Mouse (Mus musculus): ENCODE data around the gene Pbx4. TPM values are rescaled to one million over a fixed set of nuclear protein-coding genes. Genes with fewer than 3 reads are reported as not detected.

Pbx4 gene
- polyA plus RNA-seq, 1 experiment from 2014 or later = 41.6 TPM

GRCm38 (mm10) chr8:69799946-69800345, 32.3 kb upstream of the Pbx4 start:
- no peak for ATAC-seq (ENCODE audit: low FRiP score, low read depth)
- Histone ChIP-seq H3K4me3 (no peak overlapping the region), H3K36me3 (peaks cover 96% of the 10 kb centered on the region), H3K9ac (no peak overlapping the region), H3K27me3 (replicated peaks) (no peaks in the 10 kb centered on the region), H3K9me3 (no peaks in the 10 kb centered on the region), H3K4me2 (replicated peaks) (no peak overlapping the region), H3K4me1 (no peaks in the 10 kb centered on the region), H3K27ac (no peak overlapping the region)
- WGBS = 96% methylated on average over 5 of the region's 5 CpGs

GRCm38 (mm10) chr8:69801796-69802195, 30.5 kb upstream of the Pbx4 start:
- Histone ChIP-seq H3K4me2 (replicated peaks) (no peak overlapping the region), H3K9me3 (no peaks in the 10 kb centered on the region), H3K27ac (no peak overlapping the region), H3K4me3 (no peak overlapping the region), H3K9ac (no peak overlapping the region), H3K4me1 (no peaks in the 10 kb centered on the region), H3K27me3 (replicated peaks) (no peaks in the 10 kb centered on the region), H3K36me3 (peaks cover 96% of the 10 kb centered on the region)
- WGBS = 97% methylated on average over 4 of the region's 4 CpGs
- no peak for ATAC-seq (ENCODE audit: low FRiP score, low read depth)

DNA sequence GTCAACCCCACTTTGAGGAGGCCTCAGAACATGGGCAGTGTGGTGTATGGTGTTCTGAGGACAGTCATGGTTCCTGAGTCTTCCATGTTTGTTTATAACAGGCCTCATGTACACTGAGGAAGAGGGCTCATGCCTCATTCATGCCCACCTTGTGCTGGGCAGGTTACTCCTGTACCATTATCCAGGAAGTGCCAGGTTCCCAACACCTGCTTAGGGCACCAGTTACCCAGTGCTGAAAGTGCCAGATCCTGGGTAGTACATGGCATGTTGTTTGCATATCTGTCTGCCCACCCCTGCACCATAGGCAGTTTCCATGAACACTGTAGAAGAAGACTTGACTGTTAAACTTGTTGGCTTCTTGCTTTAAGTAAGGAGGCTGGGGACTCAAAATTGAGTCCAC, 30.1 kb upstream of the Pbx4 start:
- H3K36me3 ChIP-seq = peaks cover 96% of the 10 kb centered on the region
- no peak overlapping the region for H3K4me2 ChIP-seq (replicated peaks)
- ATAC-seq (ENCODE audit: low FRiP score, low read depth) = no peak
- no peaks in the 10 kb centered on the region for H3K27me3 ChIP-seq (replicated peaks)
- no peak overlapping the region for H3K27ac ChIP-seq
- no peak overlapping the region for H3K4me3 ChIP-seq
- no peaks in the 10 kb centered on the region for H3K9me3 ChIP-seq
- no peak overlapping the region for H3K9ac ChIP-seq
- no peaks in the 10 kb centered on the region for H3K4me1 ChIP-seq

GRCm38 (mm10) chr8:69803366-69803765, 28.9 kb upstream of the Pbx4 start:
- no peaks in the 10 kb centered on the region for H3K27me3 ChIP-seq (replicated peaks)
- H3K4me2 ChIP-seq (replicated peaks) = no peak overlapping the region
- H3K9me3 ChIP-seq = no peaks in the 10 kb centered on the region
- no peak overlapping the region for H3K27ac ChIP-seq
- 97% methylated on average over 7 of the region's 7 CpGs for WGBS
- peaks cover 4% of the 10 kb centered on the region; the same call in 1 of the 2 replicates for H3K4me1 ChIP-seq
- ATAC-seq (ENCODE audit: low FRiP score, low read depth) = no peak
- H3K36me3 ChIP-seq = peaks cover 94% of the 10 kb centered on the region
- H3K4me3 ChIP-seq = no peak overlapping the region
- no peak overlapping the region for H3K9ac ChIP-seq

- peaks cover 13% of the 10 kb centered on the region for H3K4me1 ChIP-seq
- no peak for ATAC-seq (ENCODE audit: low FRiP score, low read depth)
- no peaks in the 10 kb centered on the region for H3K27me3 ChIP-seq (replicated peaks)
- H3K27ac ChIP-seq = no peak overlapping the region
- H3K4me3 ChIP-seq = no peak overlapping the region
- H3K4me2 ChIP-seq (replicated peaks) = no peak overlapping the region
- no peak overlapping the region for H3K9ac ChIP-seq
- WGBS = 97% methylated on average over 6 of the region's 6 CpGs
- peaks cover 82% of the 10 kb centered on the region for H3K36me3 ChIP-seq
- H3K9me3 ChIP-seq = no peaks in the 10 kb centered on the region
These were observed 27.8 kb upstream of the Pbx4 start for GRCm38 (mm10) chr8:69804537-69804936.

DNA sequence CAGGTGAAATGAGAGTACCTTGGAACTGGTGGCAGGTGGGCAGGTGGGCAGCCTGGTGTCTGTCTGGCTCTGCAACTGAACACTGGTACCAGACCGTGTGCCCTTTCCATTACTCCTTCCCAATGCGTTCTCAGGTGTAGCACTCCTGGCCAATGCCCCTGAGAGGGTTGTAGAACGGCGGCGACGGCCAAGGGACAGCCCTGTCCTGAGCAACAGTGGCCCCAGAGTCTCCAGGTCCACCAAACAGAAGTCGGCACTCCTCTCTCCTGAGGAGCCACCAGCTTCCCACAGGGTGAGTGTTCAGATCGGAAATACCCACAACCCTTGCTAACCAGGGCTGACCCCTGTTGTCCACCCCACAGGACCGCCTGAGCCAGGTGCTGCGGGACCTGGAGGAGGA, 27.2 kb upstream of the Pbx4 start:
- ATAC-seq (ENCODE audit: low FRiP score, low read depth) = no peak
- Histone ChIP-seq H3K4me1 (peaks cover 16% of the 10 kb centered on the region), H3K4me2 (replicated peaks) (no peak overlapping the region), H3K9ac (no peak overlapping the region), H3K27ac (no peak overlapping the region), H3K9me3 (no peaks in the 10 kb centered on the region), H3K36me3 (peaks cover 77% of the 10 kb centered on the region), H3K27me3 (replicated peaks) (no peaks in the 10 kb centered on the region), H3K4me3 (no peak overlapping the region)
- 96% methylated on average over 10 of the region's 10 CpGs for WGBS

DNA sequence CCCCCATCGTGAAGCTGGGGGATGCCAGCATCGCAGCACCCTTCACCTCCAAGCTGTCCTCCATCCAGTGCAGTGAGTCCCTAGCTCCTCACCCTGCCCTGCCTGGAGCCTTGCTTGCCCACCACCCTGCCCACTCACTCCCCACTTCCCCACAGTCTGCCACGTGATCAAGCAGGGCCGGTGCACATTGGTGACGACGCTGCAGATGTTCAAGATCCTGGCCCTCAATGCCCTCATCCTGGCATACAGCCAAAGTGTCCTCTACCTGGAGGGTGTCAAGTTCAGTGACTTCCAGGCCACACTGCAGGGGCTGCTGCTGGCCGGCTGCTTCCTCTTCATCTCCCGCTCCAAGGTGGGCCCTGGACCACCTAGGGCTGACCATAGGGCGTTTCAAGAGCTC, 26.8 kb upstream of the Pbx4 start:
- H3K4me3 ChIP-seq = no peak overlapping the region
- ATAC-seq (ENCODE audit: low FRiP score, low read depth) = no peak
- H3K27me3 ChIP-seq (replicated peaks) = no peaks in the 10 kb centered on the region
- H3K4me2 ChIP-seq (replicated peaks) = no peak overlapping the region
- H3K4me1 ChIP-seq = peaks cover 16% of the 10 kb centered on the region
- H3K9ac ChIP-seq = no peak overlapping the region
- no peak overlapping the region for H3K27ac ChIP-seq
- WGBS = 98% methylated on average over 9 of the region's 9 CpGs
- H3K36me3 ChIP-seq = peaks cover 73% of the 10 kb centered on the region
- no peaks in the 10 kb centered on the region for H3K9me3 ChIP-seq

DNA sequence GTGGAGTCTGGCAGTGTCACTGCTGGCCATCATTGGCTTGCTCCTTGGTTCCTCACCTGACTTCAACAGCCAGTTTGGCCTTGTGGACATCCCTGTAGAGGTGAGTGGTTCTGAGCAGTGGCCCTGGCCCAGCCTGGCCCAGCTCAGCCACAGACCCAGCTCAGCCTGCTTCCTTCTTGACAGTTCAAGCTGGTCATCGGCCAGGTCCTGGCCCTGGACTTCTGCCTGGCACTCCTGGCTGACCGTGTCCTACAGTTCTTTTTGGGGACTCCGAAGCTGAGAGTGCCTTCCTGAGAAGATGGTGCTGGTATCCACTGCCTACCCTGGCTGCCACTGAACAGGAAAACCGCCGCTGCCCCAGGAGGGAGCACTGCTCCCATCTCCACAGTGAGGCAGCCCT, 25.1 kb upstream of the Pbx4 start:
- peaks cover 16% of the 10 kb centered on the region for H3K4me1 ChIP-seq
- peaks cover 65% of the 10 kb centered on the region for H3K36me3 ChIP-seq
- no peak overlapping the region for H3K4me3 ChIP-seq
- no peak overlapping the region for H3K4me2 ChIP-seq (replicated peaks)
- no peak overlapping the region for H3K9ac ChIP-seq
- no peaks in the 10 kb centered on the region for H3K9me3 ChIP-seq
- H3K27ac ChIP-seq = no peak overlapping the region
- no peaks in the 10 kb centered on the region for H3K27me3 ChIP-seq (replicated peaks)
- no peak for ATAC-seq (ENCODE audit: low FRiP score, low read depth)
- 92% methylated on average over 5 of the region's 5 CpGs for WGBS

DNA sequence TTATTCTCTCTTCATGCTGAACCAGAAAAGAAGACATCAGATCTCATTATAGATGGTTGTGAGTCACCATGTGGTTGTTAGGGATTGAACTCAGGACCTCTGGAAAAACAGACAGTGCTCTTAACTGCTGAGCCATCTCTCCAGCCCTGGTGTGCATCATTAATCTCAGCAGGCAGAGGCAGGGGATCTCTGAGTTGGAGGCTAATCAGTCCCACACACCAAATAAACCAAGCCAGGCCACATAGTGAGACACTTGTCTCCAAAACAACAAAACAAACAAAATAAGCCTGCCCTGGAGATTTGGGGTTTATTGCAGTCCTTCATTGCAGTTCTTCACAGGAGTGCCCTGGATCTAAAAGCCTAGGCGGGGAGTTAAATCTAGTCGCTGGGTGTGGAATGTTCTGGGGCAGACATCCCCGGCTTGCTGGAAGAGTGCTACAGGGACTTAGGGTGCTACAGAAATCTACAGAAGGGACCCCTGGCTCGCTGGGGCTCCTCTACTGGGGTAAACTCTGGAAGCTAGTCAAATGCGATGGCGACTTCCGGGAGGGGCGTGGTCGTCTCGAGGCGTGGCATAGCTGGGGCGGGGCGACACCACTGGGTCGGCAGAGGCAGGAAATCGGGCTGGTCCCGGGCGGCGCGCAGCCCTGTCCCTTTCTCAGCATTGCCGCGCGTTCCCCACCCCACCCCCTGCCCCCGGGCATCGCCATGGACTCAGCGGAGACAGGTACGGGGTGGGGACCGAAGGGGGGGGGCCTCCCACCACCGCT, 24.0 kb upstream of the Pbx4 start, which contains the start of gene Gmip:
TSS of gene Gmip (plus strand) at position 586 of the 770 bp plus-strand sequence.
- peak; percentile 78 for ATAC-seq (ENCODE audit: low FRiP score, low read depth)
- peak within 1 kb of the TSS; percentile 47 for H3K4me3 ChIP-seq
- WGBS = 5% methylated on average over 26 of the region's 28 CpGs
- H3K9me3 ChIP-seq = no peaks in the 10 kb centered on the region
- H3K27ac ChIP-seq = peak within 1 kb of the TSS; percentile 50; the same call in 1 of the 2 replicates
- peak within 1 kb of the TSS; percentile 87 for H3K4me2 ChIP-seq (replicated peaks)
- H3K36me3 ChIP-seq = peaks cover 55% of the 10 kb centered on the region
- peaks cover 16% of the 10 kb centered on the region for H3K4me1 ChIP-seq
- peak within 1 kb of the TSS; percentile 79 for H3K9ac ChIP-seq
- no peaks in the 10 kb centered on the region for H3K27me3 ChIP-seq (replicated peaks)

GRCm38 (mm10) chr8:69808864-69809403, 23.4 kb upstream of the Pbx4 start:
- peak overlapping the region; percentile 47 for H3K4me3 ChIP-seq
- peak; percentile 77 for ATAC-seq (ENCODE audit: low FRiP score, low read depth)
- 3% methylated on average over 23 of the region's 23 CpGs for WGBS
- H3K36me3 ChIP-seq = peaks cover 54% of the 10 kb centered on the region
- H3K27ac ChIP-seq = peak overlapping the region; percentile 50; the same call in 1 of the 2 replicates
- H3K4me2 ChIP-seq (replicated peaks) = peak overlapping the region; percentile 87
- H3K9ac ChIP-seq = peak overlapping the region; percentile 79
- peaks cover 16% of the 10 kb centered on the region for H3K4me1 ChIP-seq
- no peaks in the 10 kb centered on the region for H3K9me3 ChIP-seq
- no peaks in the 10 kb centered on the region for H3K27me3 ChIP-seq (replicated peaks)

DNA sequence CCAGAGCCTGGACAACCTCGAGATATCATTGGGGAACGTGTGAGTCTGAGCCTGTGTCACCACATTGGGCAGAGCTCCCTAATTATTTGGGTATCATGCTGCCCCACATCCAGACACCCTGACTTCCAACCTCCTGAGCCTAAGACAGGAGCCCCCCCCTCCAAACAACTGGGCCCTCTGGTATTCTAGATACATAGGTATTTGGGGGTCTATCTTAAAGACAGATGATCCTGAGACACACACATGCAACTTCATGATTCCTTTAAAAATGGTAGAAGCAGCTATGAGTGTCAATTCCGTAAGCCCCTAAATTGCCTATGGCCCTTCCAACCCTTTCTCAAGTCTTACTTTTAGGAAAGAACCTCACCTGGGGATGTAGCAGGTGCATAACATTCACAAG, 22.5 kb upstream of the Pbx4 start:
- 79% methylated on average over 3 of the region's 3 CpGs for WGBS

GRCm38 (mm10) chr8:69814881-69815280, 17.4 kb upstream of the Pbx4 start:
- H3K9ac ChIP-seq = no peak overlapping the region
- peaks cover 56% of the 10 kb centered on the region for H3K36me3 ChIP-seq
- H3K27ac ChIP-seq = no peak overlapping the region
- no peaks in the 10 kb centered on the region for H3K27me3 ChIP-seq (replicated peaks)
- no peak overlapping the region for H3K4me3 ChIP-seq
- no peak overlapping the region for H3K4me2 ChIP-seq (replicated peaks)
- H3K4me1 ChIP-seq = no peaks in the 10 kb centered on the region
- ATAC-seq (ENCODE audit: low FRiP score, low read depth) = no peak
- 79% methylated on average over 2 of the region's 2 CpGs for WGBS
- H3K9me3 ChIP-seq = no peaks in the 10 kb centered on the region

More for the DNA sequence above, 22.5 kb upstream of the Pbx4 start:
- H3K27me3 ChIP-seq (replicated peaks) = no peaks in the 10 kb centered on the region
- peaks cover 16% of the 10 kb centered on the region for H3K4me1 ChIP-seq
- peak overlapping the region; percentile 87 for H3K4me2 ChIP-seq (replicated peaks)
- no peak for ATAC-seq (ENCODE audit: low FRiP score, low read depth)
- no peak overlapping the region for H3K27ac ChIP-seq
- H3K4me3 ChIP-seq = no peak overlapping the region
- H3K9ac ChIP-seq = no peak overlapping the region
- H3K9me3 ChIP-seq = no peaks in the 10 kb centered on the region
- H3K36me3 ChIP-seq = peaks cover 56% of the 10 kb centered on the region

DNA sequence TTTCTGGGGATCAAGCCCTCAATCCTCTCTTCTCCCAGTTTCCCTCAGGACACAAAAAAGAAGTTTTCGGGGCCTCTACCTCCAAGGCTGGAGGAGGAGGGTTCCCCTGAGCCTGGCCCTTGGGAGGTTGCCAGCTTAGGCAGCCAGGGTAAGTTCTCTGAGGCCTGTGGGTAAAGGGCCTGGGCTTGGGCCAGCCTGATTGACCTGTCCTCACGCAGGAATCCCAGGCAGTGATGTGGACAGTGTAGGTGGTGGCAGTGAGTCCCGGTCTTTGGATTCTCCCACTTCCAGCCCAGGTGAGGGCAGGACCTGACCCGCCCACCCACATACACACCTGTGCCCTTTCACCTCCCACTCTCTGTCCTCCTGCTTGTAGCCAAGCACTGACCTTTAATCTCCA, 16.9 kb upstream of the Pbx4 start:
- H3K9ac ChIP-seq = no peak overlapping the region
- H3K9me3 ChIP-seq = no peaks in the 10 kb centered on the region
- ATAC-seq (ENCODE audit: low FRiP score, low read depth) = no peak
- peaks cover 58% of the 10 kb centered on the region for H3K36me3 ChIP-seq
- H3K4me1 ChIP-seq = no peaks in the 10 kb centered on the region
- WGBS = over 99% methylated on average over 4 of the region's 4 CpGs
- H3K4me3 ChIP-seq = no peak overlapping the region
- H3K27ac ChIP-seq = no peak overlapping the region
- H3K4me2 ChIP-seq (replicated peaks) = no peak overlapping the region
- H3K27me3 ChIP-seq (replicated peaks) = 0 out of 2 replicates have a peak, but pooled peaks cover under 1% of the 10 kb centered on the region
